Mouse (Mus musculus) megakaryocyte progenitor cell, adult 5-6 weeks (primary cell): ENCODE results near the gene Gm13283. TPM values are rescaled to one million over a fixed set of nuclear protein-coding genes. Genes with fewer than 3 reads are reported as not detected.
"Not testable (repeated sequence)": the region's sequence is repeated elsewhere in the genome, so short reads cannot be mapped to it uniquely, and the experiment has no call there.

Source experiments
- ATAC-seq: replicated peaks from 2 replicates; pipeline ENCODE4 v1.8.0; 2016; ENCODE audit warnings: mild to moderate bottlenecking, moderate TSS enrichment, inconsistent platforms; ENCODE audit not compliant: poor library complexity
- total RNA-seq, 2 experiments: library from RNA; stranded (forward) in 1 of 2; stranded (reverse) in 1 of 2; fragments of 157-497, 149-512 nt in 1 of 2; fragments of 200-1000 nt in 1 of 2; gene quantifications; 2 replicates each; pipeline versions ENCODE4 v1.2.3 to v1.2.4; 2015 to 2017

Gene Gm13283
- total RNA-seq, 2 experiments from 2014 or later, result 0.67 TPM; not detected in 1

DNA sequence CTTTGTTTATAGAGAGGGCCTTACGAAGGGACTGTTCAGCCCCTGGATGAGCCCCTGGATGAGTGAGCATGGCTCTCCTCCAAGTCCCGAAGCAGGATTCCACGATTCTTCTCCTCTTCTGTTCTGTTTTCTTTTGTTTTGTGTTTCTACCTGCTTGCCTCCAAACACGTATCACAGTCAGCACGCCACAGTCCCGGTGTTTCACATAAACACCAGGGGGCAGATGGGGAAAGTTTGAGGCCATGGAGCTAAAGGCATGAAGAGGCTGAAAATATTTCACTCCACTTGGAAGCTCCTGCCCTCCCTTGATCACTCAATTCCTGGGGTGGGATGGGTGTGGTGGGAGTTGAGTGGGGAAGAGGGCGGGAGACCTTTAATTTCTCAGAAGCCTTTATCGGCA is 1.9 kb downstream of the Gm13283 start:
- ATAC-seq, result not testable (repeated sequence)

DNA sequence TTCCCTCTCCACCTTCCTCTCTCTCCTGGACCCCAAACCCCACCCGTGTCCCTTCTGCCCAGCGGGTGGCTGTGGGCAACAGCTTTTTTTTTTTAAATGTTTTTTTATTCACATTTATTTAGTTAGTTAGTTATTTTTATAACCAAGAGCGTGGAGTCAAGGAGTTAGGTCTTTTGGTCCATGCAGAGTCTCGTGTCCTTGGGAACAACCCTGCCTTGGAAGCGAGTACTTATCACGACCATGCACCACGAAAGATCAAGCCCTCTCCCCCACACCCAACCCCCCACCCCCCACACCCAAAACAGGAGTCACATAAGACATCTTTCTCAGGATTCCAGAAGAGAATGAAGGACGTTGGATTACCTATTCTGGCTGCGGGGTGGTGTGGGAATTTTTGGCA is 2.4 kb downstream of the Gm13283 start:
- ATAC-seq, result not testable (repeated sequence)

DNA sequence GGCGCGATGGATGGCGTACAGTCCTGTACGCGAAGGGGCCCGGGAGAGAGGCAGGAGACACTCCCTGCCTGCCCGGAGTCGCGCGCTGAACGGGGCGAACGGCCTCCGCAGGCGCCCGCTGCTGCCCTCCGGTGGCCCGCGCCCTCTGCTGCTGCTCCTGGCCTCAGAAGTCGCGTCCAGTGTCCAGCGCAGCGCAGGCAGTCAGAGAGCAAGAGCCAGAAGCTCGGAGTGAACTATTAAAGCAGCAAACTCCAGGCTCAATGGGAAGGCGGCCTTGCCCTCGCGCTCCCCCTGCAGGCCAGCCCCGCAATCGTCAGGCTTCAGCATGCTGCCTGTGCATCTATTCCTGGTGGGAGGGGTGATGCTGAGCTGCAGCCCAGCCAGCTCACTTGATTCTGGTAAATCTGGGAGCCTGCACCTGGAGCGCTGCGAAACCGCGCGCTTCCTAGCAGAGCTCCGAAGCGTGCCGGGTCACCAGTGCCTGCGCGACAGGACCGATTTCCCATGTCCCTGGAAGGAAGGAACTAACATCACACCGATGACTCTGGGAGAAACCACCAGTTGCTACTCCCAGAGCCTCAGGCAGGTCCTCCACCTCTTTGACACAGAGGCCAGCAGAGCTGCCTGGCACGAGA is 3.6 kb downstream of the Gm13283 start:
- peak; percentile 83 for ATAC-seq

DNA sequence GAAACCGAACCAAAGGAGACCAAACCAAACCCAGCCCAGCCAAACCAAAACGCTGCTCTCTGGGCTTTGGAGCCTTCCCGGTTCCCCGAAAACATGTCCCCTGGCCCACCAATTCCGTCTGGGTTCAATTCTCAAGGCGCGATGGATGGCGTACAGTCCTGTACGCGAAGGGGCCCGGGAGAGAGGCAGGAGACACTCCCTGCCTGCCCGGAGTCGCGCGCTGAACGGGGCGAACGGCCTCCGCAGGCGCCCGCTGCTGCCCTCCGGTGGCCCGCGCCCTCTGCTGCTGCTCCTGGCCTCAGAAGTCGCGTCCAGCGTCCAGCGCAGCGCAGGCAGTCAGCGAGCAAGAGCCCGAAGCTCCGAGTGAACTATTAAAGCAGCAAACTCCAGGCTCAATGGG is 13.6 kb downstream of the Gm13283 start, which contains the start of gene Gm13290:
TSS of gene Gm13290 (plus strand) at position 301 of the 400 bp plus-strand sequence.
- not testable (repeated sequence) for ATAC-seq

DNA sequence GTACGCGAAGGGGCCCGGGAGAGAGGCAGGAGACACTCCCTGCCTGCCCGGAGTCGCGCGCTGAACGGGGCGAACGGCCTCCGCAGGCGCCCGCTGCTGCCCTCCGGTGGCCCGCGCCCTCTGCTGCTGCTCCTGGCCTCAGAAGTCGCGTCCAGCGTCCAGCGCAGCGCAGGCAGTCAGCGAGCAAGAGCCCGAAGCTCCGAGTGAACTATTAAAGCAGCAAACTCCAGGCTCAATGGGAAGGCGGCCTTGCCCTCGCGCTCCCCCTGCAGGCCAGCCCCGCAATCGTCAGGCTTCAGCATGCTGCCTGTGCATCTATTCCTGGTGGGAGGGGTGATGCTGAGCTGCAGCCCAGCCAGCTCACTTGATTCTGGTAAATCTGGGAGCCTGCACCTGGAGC is 16.7 kb downstream of the Gm13283 start, which contains the start of gene Gm13289:
TSS of gene Gm13289 (plus strand) at position 301 of the 400 bp plus-strand sequence.
- ATAC-seq, result not testable (repeated sequence)

DNA sequence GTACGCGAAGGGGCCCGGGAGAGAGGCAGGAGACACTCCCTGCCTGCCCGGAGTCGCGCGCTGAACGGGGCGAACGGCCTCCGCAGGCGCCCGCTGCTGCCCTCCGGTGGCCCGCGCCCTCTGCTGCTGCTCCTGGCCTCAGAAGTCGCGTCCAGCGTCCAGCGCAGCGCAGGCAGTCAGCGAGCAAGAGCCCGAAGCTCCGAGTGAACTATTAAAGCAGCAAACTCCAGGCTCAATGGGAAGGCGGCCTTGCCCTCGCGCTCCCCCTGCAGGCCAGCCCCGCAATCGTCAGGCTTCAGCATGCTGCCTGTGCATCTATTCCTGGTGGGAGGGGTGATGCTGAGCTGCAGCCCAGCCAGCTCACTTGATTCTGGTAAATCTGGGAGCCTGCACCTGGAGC is 19.6 kb downstream of the Gm13283 start, which contains the start of gene Gm13272:
TSS of gene Gm13272 (plus strand) at position 301 of the 400 bp plus-strand sequence.
- not testable (repeated sequence) for ATAC-seq

DNA sequence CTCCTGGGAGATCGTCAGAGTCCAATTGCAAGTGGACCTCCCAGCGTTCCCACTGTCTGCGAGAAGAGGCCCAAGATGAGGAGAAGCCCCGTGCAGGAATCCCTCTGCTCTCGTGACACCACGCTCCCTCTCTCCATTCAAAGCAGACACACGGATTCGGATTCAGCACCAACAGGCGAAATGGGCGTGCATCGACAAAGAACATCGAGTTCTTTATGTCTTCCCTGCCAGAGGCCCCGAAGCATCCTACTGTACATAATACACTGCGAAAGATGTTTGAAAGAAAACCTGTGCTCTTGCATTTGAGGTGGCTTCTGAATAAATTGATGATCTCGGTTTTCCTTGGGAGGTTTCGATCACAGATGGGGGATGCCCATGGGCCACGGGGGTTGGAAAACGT is 20.4 kb downstream of the Gm13283 start:
- ATAC-seq, result not testable (repeated sequence)

DNA sequence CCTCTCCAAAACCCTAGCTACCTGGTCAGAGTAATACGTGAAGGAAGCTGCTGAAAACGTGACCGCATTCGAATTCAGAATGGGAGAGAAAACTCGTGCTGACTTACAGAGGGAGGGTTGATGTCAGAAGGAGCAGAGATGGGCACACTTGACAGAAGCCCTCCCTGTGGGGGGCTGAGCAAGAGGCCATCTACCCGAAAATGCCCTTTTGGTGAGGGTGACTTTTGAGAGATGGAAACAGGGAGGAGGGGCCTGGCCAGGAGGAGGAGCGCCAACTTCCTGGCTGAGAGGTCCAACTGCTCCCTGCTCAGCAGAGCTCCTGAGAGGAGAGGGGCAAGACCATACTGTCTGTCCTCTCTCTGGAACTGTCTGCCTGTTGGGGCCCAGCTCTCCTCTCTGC is 21.9 kb downstream of the Gm13283 start, which contains the start of gene Ifnz:
TSS of gene Ifnz (plus strand) at position 301 of the 400 bp plus-strand sequence.
- not testable (repeated sequence) for ATAC-seq

DNA sequence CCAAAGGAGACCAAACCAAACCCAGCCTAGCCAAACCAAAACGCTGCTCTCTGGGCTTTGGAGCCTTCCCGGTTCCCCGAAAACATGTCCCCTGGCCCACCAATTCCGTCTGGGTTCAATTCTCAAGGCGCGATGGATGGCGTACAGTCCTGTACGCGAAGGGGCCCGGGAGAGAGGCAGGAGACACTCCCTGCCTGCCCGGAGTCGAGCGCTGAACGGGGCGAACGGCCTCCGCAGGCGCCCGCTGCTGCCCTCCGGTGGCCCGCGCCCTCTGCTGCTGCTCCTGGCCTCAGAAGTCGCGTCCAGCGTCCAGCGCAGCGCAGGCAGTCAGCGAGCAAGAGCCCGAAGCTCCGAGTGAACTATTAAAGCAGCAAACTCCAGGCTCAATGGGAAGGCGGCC is 22.4 kb downstream of the Gm13283 start:
- not testable (repeated sequence) for ATAC-seq

DNA sequence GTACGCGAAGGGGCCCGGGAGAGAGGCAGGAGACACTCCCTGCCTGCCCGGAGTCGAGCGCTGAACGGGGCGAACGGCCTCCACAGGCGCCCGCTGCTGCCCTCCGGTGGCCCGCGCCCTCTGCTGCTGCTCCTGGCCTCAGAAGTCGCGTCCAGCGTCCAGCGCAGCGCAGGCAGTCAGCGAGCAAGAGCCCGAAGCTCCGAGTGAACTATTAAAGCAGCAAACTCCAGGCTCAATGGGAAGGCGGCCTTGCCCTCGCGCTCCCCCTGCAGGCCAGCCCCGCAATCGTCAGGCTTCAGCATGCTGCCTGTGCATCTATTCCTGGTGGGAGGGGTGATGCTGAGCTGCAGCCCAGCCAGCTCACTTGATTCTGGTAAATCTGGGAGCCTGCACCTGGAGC is 25.5 kb downstream of the Gm13283 start, which contains the start of gene Gm13276:
TSS of gene Gm13276 (plus strand) at position 301 of the 400 bp plus-strand sequence.
- not testable (repeated sequence) for ATAC-seq

DNA sequence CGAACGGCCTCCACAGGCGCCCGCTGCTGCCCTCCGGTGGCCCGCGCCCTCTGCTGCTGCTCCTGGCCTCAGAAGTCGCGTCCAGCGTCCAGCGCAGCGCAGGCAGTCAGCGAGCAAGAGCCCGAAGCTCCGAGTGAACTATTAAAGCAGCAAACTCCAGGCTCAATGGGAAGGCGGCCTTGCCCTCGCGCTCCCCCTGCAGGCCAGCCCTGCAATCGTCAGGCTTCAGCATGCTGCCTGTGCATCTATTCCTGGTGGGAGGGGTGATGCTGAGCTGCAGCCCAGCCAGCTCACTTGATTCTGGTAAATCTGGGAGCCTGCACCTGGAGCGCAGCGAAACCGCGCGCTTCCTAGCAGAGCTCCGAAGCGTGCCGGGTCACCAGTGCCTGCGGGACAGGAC is 28.5 kb downstream of the Gm13283 start, which contains the start of gene Gm13277:
TSS of gene Gm13277 (plus strand) at position 231 of the 400 bp plus-strand sequence.
- not testable (repeated sequence) for ATAC-seq

DNA sequence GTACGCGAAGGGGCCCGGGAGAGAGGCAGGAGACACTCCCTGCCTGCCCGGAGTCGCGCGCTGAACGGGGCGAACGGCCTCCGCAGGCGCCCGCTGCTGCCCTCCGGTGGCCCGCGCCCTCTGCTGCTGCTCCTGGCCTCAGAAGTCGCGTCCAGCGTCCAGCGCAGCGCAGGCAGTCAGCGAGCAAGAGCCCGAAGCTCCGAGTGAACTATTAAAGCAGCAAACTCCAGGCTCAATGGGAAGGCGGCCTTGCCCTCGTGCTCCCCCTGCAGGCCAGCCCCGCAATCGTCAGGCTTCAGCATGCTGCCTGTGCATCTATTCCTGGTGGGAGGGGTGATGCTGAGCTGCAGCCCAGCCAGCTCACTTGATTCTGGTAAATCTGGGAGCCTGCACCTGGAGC is 31.3 kb downstream of the Gm13283 start, which contains the start of gene Gm13278:
TSS of gene Gm13278 (plus strand) at position 301 of the 400 bp plus-strand sequence.
- ATAC-seq, result not testable (repeated sequence)

DNA sequence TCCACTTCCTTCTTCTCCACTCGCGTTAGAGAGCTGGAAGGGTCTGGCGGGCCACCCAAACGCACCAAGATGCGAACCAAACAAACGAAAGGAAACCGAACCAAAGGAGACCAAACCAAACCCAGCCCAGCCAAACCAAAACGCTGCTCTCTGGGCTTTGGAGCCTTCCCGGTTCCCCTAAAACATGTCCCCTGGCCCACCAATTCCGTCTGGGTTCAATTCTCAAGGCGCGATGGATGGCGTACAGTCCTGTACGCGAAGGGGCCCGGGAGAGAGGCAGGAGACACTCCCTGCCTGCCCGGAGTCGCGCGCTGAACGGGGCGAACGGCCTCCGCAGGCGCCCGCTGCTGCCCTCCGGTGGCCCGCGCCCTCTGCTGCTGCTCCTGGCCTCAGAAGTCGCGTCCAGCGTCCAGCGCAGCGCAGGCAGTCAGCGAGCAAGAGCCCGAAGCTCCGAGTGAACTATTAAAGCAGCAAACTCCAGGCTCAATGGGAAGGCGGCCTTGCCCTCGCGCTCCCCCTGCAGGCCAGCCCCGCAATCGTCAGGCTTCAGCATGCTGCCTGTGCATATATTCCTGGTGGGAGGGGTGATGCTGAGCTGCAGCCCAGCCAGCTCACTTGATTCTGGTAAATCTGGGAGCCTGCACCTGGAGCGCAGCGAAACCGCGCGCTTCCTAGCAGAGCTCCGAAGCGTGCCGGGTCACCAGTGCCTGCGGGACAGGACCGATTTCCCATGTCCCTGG is 34.2 kb downstream of the Gm13283 start, which contains the start of gene Gm13275:
TSS of gene Gm13275 (plus strand) at position 552 of the 740 bp plus-strand sequence.
- not testable (repeated sequence) for ATAC-seq

DNA sequence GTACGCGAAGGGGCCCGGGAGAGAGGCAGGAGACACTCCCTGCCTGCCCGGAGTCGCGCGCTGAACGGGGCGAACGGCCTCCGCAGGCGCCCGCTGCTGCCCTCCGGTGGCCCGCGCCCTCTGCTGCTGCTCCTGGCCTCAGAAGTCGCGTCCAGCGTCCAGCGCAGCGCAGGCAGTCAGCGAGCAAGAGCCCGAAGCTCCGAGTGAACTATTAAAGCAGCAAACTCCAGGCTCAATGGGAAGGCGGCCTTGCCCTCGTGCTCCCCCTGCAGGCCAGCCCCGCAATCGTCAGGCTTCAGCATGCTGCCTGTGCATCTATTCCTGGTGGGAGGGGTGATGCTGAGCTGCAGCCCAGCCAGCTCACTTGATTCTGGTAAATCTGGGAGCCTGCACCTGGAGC is 37.2 kb downstream of the Gm13283 start, which contains the start of gene Gm13279:
TSS of gene Gm13279 (plus strand) at position 301 of the 400 bp plus-strand sequence.
- ATAC-seq, result not testable (repeated sequence)

DNA sequence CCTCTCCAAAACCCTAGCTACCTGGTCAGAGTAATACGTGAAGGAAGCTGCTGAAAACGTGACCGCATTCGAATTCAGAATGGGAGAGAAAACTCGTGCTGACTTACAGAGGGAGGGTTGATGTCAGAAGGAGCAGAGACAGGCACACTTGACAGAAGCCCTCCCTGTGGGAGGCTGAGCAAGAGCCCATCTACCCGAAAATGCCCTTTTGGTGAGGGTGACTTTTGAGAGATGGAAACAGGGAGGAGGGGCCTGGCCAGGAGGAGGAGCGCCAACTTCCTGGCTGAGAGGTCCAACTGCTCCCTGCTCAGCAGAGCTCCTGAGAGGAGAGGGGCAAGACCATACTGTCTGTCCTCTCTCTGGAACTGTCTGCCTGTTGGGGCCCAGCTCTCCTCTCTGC is 39.4 kb downstream of the Gm13283 start, which contains the start of gene Gm13285:
TSS of gene Gm13285 (plus strand) at position 301 of the 400 bp plus-strand sequence.
- ATAC-seq, result not testable (repeated sequence)

DNA sequence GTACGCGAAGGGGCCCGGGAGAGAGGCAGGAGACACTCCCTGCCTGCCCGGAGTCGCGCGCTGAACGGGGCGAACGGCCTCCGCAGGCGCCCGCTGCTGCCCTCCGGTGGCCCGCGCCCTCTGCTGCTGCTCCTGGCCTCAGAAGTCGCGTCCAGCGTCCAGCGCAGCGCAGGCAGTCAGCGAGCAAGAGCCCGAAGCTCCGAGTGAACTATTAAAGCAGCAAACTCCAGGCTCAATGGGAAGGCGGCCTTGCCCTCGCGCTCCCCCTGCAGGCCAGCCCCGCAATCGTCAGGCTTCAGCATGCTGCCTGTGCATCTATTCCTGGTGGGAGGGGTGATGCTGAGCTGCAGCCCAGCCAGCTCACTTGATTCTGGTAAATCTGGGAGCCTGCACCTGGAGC is 43.0 kb downstream of the Gm13283 start, which contains the start of gene Gm13287:
TSS of gene Gm13287 (plus strand) at position 301 of the 400 bp plus-strand sequence.
- not testable (repeated sequence) for ATAC-seq

DNA sequence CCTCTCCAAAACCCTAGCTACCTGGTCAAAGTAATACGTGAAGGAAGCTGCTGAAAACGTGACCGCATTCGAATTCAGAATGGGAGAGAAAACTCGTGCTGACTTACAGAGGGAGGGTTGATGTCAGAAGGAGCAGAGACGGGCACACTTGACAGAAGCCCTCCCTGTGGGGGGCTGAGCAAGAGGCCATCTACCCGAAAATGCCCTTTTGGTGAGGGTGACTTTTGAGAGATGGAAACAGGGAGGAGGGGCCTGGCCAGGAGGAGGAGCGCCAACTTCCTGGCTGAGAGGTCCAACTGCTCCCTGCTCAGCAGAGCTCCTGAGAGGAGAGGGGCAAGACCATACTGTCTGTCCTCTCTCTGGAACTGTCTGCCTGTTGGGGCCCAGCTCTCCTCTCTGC is 45.3 kb downstream of the Gm13283 start, which contains the start of gene Gm13288:
TSS of gene Gm13288 (plus strand) at position 301 of the 400 bp plus-strand sequence.
- ATAC-seq, result not testable (repeated sequence)

DNA sequence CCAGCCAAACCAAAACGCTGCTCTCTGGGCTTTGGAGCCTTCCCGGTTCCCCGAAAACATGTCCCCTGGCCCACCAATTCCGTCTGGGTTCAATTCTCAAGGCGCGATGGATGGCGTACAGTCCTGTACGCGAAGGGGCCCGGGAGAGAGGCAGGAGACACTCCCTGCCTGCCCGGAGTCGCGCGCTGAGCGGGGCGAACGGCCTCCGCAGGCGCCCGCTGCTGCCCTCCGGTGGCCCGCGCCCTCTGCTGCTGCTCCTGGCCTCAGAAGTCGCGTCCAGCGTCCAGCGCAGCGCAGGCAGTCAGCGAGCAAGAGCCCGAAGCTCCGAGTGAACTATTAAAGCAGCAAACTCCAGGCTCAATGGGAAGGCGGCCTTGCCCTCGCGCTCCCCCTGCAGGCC is 45.8 kb downstream of the Gm13283 start:
- ATAC-seq, result not testable (repeated sequence)
